Mouse (Mus musculus) cerebellum, adult 11-12 months (tissue): Measurements from ENCODE around the gene Slc44a4.
"Not testable (repeated sequence)": the region's sequence is repeated elsewhere in the genome, so short reads cannot be mapped to it uniquely, and the experiment has no call there.

Experiments
- DNase-seq: peaks from one replicate; pipeline ENCODE4 v3.0.0; 2022

The Slc44a4 gene

DNA sequence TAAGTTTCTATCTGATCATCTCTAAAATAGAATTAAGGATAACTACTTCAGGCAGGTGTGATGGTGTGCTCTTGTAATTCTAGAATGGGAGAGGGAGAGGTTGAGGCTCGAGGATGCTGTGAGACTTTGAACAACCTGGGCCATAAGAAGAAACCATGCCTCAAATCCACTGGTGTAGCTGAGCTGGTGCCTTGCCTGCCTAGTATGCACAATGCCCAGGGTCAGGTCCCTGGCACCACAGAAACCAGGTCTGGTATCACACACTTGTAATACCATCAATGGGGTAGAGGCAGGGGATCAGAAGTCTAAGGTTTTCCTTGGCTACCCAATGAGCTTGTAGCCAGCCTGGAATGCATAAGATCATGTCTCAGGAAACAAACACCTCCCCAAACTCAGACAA is 48.6 kb downstream of the Slc44a4 start:
- DNase-seq, result no peak

DNA sequence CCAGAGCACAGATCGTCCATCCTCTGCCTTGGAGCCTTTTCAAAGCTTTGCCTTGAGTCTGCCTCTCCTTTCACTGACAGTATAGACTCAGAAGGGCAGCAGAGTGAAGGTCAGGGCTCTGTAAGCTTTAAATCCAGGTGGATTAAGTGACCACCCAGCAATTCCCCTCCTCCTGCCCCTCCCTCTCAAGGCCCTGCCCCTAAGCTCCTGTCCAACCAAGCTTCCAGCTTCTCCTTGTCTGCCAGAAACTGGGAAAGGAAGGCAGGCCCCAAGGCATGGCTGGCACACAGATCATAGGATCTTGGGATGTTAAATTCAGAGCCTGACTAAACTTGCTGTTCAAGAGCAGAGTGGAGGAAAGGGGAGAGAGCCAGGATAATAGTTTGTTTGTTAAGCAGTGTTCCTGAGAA is 50.4 kb downstream of the Slc44a4 start:
- no peak for DNase-seq

DNA sequence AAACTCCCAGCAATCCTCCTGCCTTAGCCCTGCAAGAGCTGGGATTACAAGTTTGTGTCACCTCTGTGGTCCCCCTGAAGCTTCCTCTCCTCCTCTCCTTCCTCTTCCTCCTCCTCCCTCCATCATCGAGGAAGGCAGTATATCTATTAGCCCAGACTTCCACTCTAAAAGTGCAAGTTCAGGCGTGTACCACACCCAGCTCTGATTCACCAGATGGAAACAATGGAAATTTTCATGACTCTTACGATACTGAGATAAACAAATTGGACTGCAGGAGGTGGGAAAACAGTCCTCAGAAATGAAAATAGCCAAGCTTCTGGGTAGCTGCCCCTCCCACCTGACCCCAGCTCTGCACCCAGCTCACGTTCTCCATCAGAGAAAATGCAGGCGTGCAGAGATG is 51.4 kb downstream of the Slc44a4 start:
- DNase-seq, result no peak

DNA sequence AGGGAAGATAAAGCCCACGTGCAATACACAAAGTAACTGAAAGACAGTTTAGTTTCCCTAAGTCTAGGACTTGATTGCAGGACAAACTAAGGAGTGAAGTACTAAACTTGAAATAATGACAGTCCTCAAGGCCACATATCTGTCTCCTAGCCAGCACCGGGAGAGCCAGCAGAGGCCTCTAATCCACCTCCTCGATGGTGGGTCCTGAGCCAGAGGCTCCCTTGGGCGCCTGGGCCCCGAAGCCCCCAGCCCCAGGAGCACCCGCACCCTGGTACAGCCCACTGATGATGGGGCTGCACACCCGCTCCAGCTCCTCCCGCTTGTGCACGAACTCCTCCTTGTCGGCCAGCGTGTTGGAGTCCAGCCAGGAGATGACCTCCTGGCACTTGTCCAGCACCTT is 55.6 kb downstream of the Slc44a4 start, which contains the start of gene Gm20481:
Gene Gm20481, plus strand, starts transcription at position 91 of the 400 bp plus-strand sequence.
- DNase-seq, result not testable (repeated sequence)

DNA sequence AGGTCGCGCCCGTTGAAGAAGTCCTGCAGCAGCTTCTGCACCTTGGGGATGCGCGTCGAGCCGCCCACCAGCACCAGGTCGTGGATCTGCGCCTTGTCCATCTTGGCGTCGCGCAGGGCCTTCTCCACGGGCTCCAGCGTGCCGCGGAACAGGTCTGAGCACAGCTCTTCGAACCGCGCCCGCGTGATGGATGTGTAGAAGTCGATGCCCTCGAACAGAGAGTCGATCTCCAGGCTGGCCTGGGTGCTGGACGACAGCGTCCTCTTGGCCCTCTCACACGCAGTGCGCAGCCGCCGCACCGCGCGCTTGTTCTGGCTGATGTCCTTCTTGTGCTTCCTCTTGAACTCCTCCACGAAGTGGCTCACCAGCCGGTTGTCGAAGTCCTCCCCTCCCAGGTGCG is 56.6 kb downstream of the Slc44a4 start:
- DNase-seq, result not testable (repeated sequence)

DNA sequence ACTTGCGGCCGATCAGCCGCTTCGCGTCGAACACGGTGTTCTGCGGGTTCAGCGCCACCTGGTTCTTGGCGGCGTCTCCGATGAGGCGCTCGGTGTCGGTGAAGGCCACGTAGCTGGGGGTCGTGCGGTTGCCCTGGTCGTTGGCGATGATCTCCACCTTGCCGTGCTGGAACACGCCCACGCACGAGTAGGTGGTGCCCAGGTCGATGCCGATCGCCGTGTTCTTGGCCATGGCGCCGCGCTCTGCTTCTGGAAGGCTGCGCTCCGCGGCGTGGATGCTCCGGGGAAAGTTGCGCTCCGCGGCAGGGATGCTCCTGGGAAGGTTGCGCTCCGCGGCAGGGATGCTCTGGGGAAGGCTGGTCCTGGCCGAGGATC is 57.4 kb downstream of the Slc44a4 start:
- not testable (repeated sequence) for DNase-seq

DNA sequence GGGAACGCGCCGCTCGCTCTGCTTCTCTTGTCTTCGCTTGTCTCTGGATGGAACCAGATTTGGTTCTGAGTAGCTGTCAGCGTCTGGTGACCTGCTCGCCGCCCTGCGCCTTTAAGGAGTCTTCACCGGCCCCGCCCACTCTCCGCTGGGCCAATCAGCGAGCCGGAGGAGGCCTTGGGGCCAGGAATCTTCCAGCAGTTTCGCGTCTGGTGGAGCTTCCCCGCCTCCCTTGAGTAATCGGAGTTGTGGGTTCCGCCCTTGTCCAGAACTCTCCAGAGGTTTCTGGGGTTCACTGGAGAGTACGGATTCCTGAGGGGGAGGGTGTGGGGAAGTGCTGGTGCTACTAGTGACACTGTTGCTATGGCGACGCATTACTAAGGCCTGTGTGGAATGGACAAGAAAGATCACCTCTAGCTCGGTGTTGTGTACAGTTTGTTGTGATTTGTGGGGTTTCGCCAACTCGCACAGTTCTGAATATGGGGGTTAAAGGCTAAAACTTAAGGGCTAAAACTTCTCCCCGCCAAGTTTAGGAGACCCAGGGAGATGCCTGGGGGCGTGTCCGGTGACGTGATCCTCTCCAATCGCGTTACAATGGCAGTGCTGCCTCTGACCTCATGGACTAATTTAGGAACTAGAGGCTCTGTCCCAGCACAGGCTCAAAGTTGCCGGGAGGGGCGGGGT is 57.9 kb downstream of the Slc44a4 start, which contains the start of the genes Hspa1a and Hspa1l:
Gene Hspa1a, minus strand, starts transcription at position 88 of the 681 bp plus-strand sequence.
Gene Hspa1l, plus strand, starts transcription at position 635 of the 681 bp plus-strand sequence.
- DNase-seq, result peak; percentile 82

DNA sequence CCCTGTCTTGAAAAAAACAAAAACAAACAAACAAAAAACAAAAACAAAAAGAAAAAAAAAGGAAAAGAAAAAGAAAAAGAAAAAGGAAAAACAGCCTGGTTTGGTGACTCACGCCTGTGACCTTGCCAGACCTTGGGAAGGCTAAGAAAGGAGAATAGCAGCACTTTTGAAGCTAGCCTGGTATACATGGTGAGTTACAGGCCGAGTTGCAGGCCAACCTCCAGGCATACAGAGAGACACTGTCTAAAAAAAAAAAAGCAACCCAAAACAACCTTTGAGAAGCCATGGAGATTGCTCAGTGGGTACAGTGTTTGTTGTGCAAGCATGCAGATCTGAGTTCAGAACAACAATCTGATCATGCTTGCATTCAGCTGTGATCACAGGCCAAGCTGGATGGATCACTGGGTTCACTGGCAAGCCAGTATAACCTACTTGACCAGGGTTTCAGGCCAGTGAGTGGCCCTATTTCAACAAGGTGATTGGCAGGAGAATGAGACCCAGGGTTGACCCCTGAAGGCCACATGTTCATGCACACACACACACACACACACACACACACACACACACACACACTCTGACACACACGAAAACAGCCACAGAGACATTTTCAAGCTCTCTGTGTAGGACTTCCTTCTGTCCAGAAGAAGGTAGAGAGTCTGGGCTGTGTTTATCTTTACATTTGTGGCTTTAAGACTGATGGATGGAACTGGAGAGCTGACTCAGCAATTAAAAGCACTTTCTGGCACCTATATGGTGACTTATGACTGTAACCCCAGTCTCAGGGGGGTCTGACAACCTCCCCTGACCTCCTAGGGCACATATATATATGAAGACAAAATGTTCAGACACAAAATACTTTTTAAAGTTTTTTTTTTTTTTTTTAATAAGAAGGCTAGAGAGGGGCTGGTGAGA is 61.6 kb downstream of the Slc44a4 start:
- no peak for DNase-seq

DNA sequence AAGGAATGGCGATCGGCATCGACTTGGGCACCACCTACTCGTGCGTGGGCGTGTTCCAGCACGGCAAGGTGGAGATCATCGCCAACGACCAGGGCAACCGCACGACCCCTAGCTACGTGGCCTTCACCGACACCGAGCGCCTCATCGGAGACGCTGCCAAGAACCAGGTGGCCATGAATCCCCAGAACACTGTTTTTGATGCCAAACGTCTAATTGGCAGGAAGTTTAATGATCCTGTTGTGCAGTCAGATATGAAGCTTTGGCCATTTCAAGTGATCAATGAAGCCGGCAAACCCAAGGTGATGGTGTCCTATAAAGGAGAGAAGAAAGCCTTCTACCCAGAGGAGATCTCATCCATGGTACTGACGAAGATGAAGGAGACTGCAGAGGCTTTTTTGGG is 62.7 kb downstream of the Slc44a4 start:
- DNase-seq, result no peak

- no peak for DNase-seq
Observed at GRCm38 (mm10) chr17:34978239-34978638, 64.0 kb downstream of the Slc44a4 start.

DNA sequence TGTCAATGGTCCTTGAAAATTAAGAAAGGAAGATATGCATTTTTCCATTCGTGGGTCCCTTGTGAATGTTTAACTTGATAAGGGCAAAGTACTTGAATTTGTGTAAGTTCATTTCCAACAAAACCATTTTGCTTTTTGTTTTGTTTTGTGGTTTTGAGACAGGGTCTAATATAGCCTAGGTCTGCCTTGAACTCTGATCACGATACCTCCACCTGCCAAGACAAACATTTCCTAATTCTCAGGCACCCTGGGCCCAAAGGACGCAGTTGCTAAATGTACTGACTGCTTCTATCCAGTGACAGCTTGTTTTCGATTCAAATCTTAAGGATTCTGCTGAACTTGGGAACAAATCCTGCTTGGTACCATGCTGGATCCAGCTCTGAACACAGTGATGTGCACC is 65.4 kb downstream of the Slc44a4 start:
- no peak for DNase-seq
